ENCODE assay signal across 25 mouse cellular contexts in the genomic region with DNA sequence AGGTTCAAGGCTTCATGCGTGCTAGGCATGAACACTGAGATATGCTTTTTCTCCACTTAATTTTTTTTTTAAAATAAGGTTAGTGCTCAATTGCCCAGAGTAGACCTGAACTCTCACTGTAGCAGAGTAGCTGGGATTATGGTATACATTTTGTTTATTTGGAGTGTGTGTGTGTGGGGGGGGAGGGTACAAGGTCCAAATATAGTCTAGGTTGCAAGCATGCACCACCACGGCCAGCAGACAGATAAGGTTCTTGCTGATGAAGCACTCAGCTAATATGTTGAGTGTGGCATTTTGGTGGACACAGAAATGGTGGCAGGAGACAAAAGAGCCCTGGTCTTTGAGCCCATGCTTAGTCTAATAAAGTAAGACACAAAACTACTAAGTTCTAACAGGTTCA. TPM values are rescaled to one million over a fixed set of nuclear protein-coding genes. Genes with fewer than 3 reads are reported as not detected.
DNase-seq lines count a peak whose midpoint lies in the region; ATAC-seq and TF ChIP-seq lines count a peak whose summit lies in the region.
"Had no signal": no experiment of that assay in that cellular context is flagged by ENCODE, and none has a peak within 500 bp of the region (broad histone marks: within the 10 kb centered on the region; RNA-seq: fewer than 3 reads in every experiment).

No protein-coding gene starts in this region.

- DNase-seq in heart, adult 2 months, result no peak
- DNase-seq in spleen, adult 2 months (ENCODE audit: low read depth in 1 of 2, low spot score in 2 of 2), result no peak
- DNase-seq in spleen, adult 18-20 months, result no peak
- DNase-seq in yolk sac, embryonic 10.5 days (ENCODE audit: low spot score), result peak; percentile 27
- no peak for DNase-seq in frontal cortex, postnatal 25 days (ENCODE audit: low spot score in 2 of 2)
- DNase-seq in left cerebral cortex, postnatal 14 days (ENCODE audit: low spot score in 2 of 2), result no peak
- DNase-seq: cerebellum, adult 9-11 months; gastrocnemius, postnatal 14 days; kidney, adult 9 months; kidney, postnatal 25 days; layer of hippocampus, postnatal 36 days; lung, postnatal 10 days; right cerebral cortex, postnatal 14 days; thymus, postnatal 14 days had no signal

- no peaks in the 10 kb centered on the region for H3K79me2 ChIP-seq in heart, adult 2 months (replicated peaks; ENCODE audit: control insufficient read depth, insufficient read depth, low read length)

- TF ChIP-seq POLR2A in heart, adult 2 months (IDR thresholded peaks at IDR 0.05; ENCODE audit: insufficient read depth, low read depth, low read length), result no peak
- TF ChIP-seq POLR2A in spleen, adult 2 months (IDR thresholded peaks at IDR 0.05; ENCODE audit: low read depth, low read length), result no peak

- peaks cover 26% of the 10 kb centered on the region for H3K36me3 ChIP-seq in heart, embryonic 15.5 days
- peaks cover 16% of the 10 kb centered on the region for H3K36me3 ChIP-seq in heart, adult 2 months (ENCODE audit: control insufficient read depth, insufficient read depth, low read length)
- peaks cover 21% of the 10 kb centered on the region for H3K36me3 ChIP-seq in spleen, adult 2 months (ENCODE audit: control insufficient read depth, insufficient read depth, low read length)
- peaks cover 3% of the 10 kb centered on the region for H3K36me3 ChIP-seq in intestine, embryonic 16.5 days (ENCODE audit: control insufficient read depth, insufficient read depth, low read length)

- WGBS in heart, embryonic 15.5 days, result 53% methylated on average over 2 of the region's 2 CpGs
- 60% methylated on average over 2 of the region's 2 CpGs for WGBS in heart, adult 2 months
- WGBS in spleen, adult 2 months, result 53% methylated on average over 2 of the region's 2 CpGs
- 77% methylated on average over 2 of the region's 2 CpGs for WGBS in intestine, embryonic 16.5 days

- H3K9me3 ChIP-seq in heart, embryonic 15.5 days (replicated peaks), result no peaks in the 10 kb centered on the region
- no peaks in the 10 kb centered on the region for H3K9me3 ChIP-seq in intestine, embryonic 16.5 days (ENCODE audit: control insufficient read depth, low read length)
- H3K9me3 ChIP-seq: embryonic facial prominence, embryonic 10.5 days; forebrain, embryonic 15.5 days; hindbrain, embryonic 12.5 days; limb, embryonic 12.5 days; liver, embryonic 15.5 days; midbrain, embryonic 12.5 days; neural tube, embryonic 12.5 days had no signal

- H3K9ac ChIP-seq in heart, embryonic 15.5 days, result no peak overlapping the region
- no peak overlapping the region for H3K9ac ChIP-seq in heart, adult 2 months (ENCODE audit: low read depth, low read length)
- no peak overlapping the region for H3K9ac ChIP-seq in intestine, embryonic 16.5 days (ENCODE audit: low read depth, low read length)
- H3K9ac ChIP-seq: forebrain, embryonic 15.5 days; hindbrain, embryonic 12.5 days; limb, embryonic 12.5 days; liver, embryonic 15.5 days; midbrain, embryonic 12.5 days; neural tube, embryonic 12.5 days had no signal

- peak overlapping the region; percentile 58 for H3K27ac ChIP-seq in heart, embryonic 15.5 days
- no peak overlapping the region for H3K27ac ChIP-seq in heart, adult 2 months
- H3K27ac ChIP-seq in spleen, adult 2 months (ENCODE audit: insufficient read depth, low read length), result peak overlapping the region; percentile 96
- H3K27ac ChIP-seq in intestine, embryonic 16.5 days (ENCODE audit: low read length), result no peak overlapping the region
- H3K27ac ChIP-seq: embryonic facial prominence, embryonic 10.5 days; forebrain, embryonic 15.5 days; hindbrain, embryonic 12.5 days; layer of hippocampus, adult 2 months; limb, embryonic 12.5 days; liver, embryonic 15.5 days; midbrain, embryonic 12.5 days; neural tube, embryonic 12.5 days had no signal

- intact Hi-C loops in heart, adult 2 months (cut with DNase I), result loop anchor here (10.0 kb wide), 1 partner anchor 266 kb away; no protein-coding TSS in a partner anchor
- intact Hi-C loops in left cerebral cortex, postnatal 14 days (cut with DNase I), result no loop called here

- no peak for TF ChIP-seq CTCF in heart, adult 2 months (IDR thresholded peaks at IDR 0.05)
- TF ChIP-seq CTCF in spleen, adult 2 months (IDR thresholded peaks at IDR 0.05; ENCODE audit: extremely low read depth, insufficient read depth, insufficient read length, insufficient replicate concordance), result no peak

- no peak overlapping the region for H3K4me3 ChIP-seq in heart, embryonic 15.5 days
- no peak overlapping the region for H3K4me3 ChIP-seq in heart, adult 2 months
- peak overlapping the region; percentile 14; the same call in 1 of the 2 replicates for H3K4me3 ChIP-seq in spleen, adult 2 months (ENCODE audit: extremely low read depth, insufficient read depth, insufficient read length)
- no peak overlapping the region for H3K4me3 ChIP-seq in intestine, embryonic 16.5 days (ENCODE audit: low read length)
- H3K4me3 ChIP-seq: embryonic facial prominence, embryonic 10.5 days; forebrain, embryonic 15.5 days; hindbrain, embryonic 12.5 days; layer of hippocampus, adult 2 months; limb, embryonic 12.5 days; liver, embryonic 15.5 days; midbrain, embryonic 12.5 days; neural tube, embryonic 12.5 days had no signal

- no peak for ATAC-seq in heart, embryonic 15.5 days (replicated peaks; ENCODE audit: insufficient number of reproducible peaks, insufficient read depth, low FRiP score, low read depth)
- ATAC-seq in intestine, embryonic 16.5 days, result peak; percentile 53
- ATAC-seq: forebrain, embryonic 15.5 days had no signal

- H3K4me2 ChIP-seq in heart, embryonic 15.5 days, result no peak overlapping the region
- H3K4me2 ChIP-seq in intestine, embryonic 16.5 days (ENCODE audit: low read depth, low read length), result no peak overlapping the region
- H3K4me2 ChIP-seq: forebrain, embryonic 15.5 days; heart, embryonic 11.5 days; hindbrain, embryonic 12.5 days; limb, embryonic 12.5 days; liver, embryonic 15.5 days; midbrain, embryonic 12.5 days; neural tube, embryonic 12.5 days had no signal

- peaks cover 11% of the 10 kb centered on the region for H3K4me1 ChIP-seq in heart, embryonic 15.5 days (replicated peaks)
- peaks cover 1% of the 10 kb centered on the region for H3K4me1 ChIP-seq in heart, adult 2 months (ENCODE audit: control insufficient read depth, insufficient read depth, low read length)
- H3K4me1 ChIP-seq in spleen, adult 2 months (ENCODE audit: control insufficient read depth, insufficient read depth, insufficient read length), result peaks cover 19% of the 10 kb centered on the region; the same call in 1 of the 2 replicates
- H3K4me1 ChIP-seq in intestine, embryonic 16.5 days (ENCODE audit: control insufficient read depth, insufficient read depth, low read length), result no peaks in the 10 kb centered on the region
- H3K4me1 ChIP-seq: midbrain, embryonic 12.5 days had no signal

- no peak for TF ChIP-seq EP300 in heart, adult 2 months (IDR thresholded peaks at IDR 0.05; ENCODE audit: insufficient read depth, low read depth, low read length)

- no peaks in the 10 kb centered on the region for H3K27me3 ChIP-seq in heart, embryonic 15.5 days
- H3K27me3 ChIP-seq in heart, adult 2 months (ENCODE audit: control insufficient read depth, insufficient read depth, low read length), result no peaks in the 10 kb centered on the region
- no peaks in the 10 kb centered on the region for H3K27me3 ChIP-seq in spleen, adult 2 months (ENCODE audit: control insufficient read depth, insufficient read depth, low read length)
- no peaks in the 10 kb centered on the region for H3K27me3 ChIP-seq in intestine, embryonic 16.5 days (replicated peaks; ENCODE audit: control insufficient read depth, insufficient read depth, low read length)
- H3K27me3 ChIP-seq: forebrain, embryonic 15.5 days; hindbrain, embryonic 12.5 days; limb, embryonic 12.5 days; liver, embryonic 15.5 days; midbrain, embryonic 12.5 days; neural tube, embryonic 12.5 days had no signal

RNA-seq across cellular contexts. Expression of a gene that starts 6.7 kb away (rescaled TPM):
- 32.0 and 34.5 TPM in 2 replicates for polyA plus RNA-seq in heart, embryonic 15.5 days (2015; fragmentation: Nextera tagmentation; extraction: Ambion mirVana)
- 10 to 100 TPM; 32.0 to 42.0 TPM for total RNA-seq in heart, adult 2 months (2021)
- polyA plus RNA-seq in heart, adult 2 months (2012; rRNA removed), result 9.3 and 27.5 TPM in 2 replicates
- polyA plus RNA-seq in spleen, adult 2 months (2012; rRNA removed), result 3.3 and 3.4 TPM in 2 replicates
- polyA plus RNA-seq in intestine, embryonic 16.5 days (2015; fragmentation: Nextera tagmentation; extraction: Ambion mirVana), result 47.6 and 49.6 TPM in 2 replicates
- total RNA-seq in left cerebral cortex, postnatal 14 days (2021), result 10 to 100 TPM; 43.4 to 44.1 TPM

RNA-seq across cellular contexts. Expression of a gene that starts 6.7 kb away (rescaled TPM):
- polyA plus RNA-seq in heart, embryonic 15.5 days (2015; fragmentation: Nextera tagmentation; extraction: Ambion mirVana), result 80.7 and 91.6 TPM in 2 replicates
- 10 to 100 TPM; 12.2 to 12.3 TPM for total RNA-seq in heart, adult 2 months (2021)
- polyA plus RNA-seq in heart, adult 2 months (2012; rRNA removed), result 6.8 and 9.0 TPM in 2 replicates
- polyA plus RNA-seq in spleen, adult 2 months (2012; rRNA removed), result 57.9 and 90.7 TPM in 2 replicates
- polyA plus RNA-seq in intestine, embryonic 16.5 days (2015; fragmentation: Nextera tagmentation; extraction: Ambion mirVana), result 198 and 212 TPM in 2 replicates
- total RNA-seq in left cerebral cortex, postnatal 14 days (2021), result 10 to 100 TPM; 24.7 to 26.8 TPM

RNA-seq across cellular contexts. Expression of a gene that starts 57.5 kb away (rescaled TPM):
- polyA plus RNA-seq in heart, embryonic 15.5 days (2015; fragmentation: Nextera tagmentation; extraction: Ambion mirVana), result 15.4 and 18.8 TPM in 2 replicates
- 100 to 1,000 TPM; 116 to 119 TPM for total RNA-seq in heart, adult 2 months (2021)
- polyA plus RNA-seq in heart, adult 2 months (2012; rRNA removed), result 48.3 and 92.1 TPM in 2 replicates
- polyA plus RNA-seq in spleen, adult 2 months (2012; rRNA removed), result 22.0 and 22.7 TPM in 2 replicates
- polyA plus RNA-seq in intestine, embryonic 16.5 days (2015; fragmentation: Nextera tagmentation; extraction: Ambion mirVana), result 20.5 and 20.8 TPM in 2 replicates
- total RNA-seq in left cerebral cortex, postnatal 14 days (2021), result 100 to 1,000 TPM; 166 to 173 TPM

Comparison
In these comparisons a context has a peak if more than half of its experiments do, and no peak if none do; other contexts are left out.
1. H3K27ac ChIP-seq: peak in heart, embryonic 15.5 days (single experiment) and spleen, adult 2 months (single experiment); none in heart, adult 2 months (single experiment) and intestine, embryonic 16.5 days (single experiment).